ENCODE assay signal across 11 mouse cellular contexts in the genomic region with DNA sequence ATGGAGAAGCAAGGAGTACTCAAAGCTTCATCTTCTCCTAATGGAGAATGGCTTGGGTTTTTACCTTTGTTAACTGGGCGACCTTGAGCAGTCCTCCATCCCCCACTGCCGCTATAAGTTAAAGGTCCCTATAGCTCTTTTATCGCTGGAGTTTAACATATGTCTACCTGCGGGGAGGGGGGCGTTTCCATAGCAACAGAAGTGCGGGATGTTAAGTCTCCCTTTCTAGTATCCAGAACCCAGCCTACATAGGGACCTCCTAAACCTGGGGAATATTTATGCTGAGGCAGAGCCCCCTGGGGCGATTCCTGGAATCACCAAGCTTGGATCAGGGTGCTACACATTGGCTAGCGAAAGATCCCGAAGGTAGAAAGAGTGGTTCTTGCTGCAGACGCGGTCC.
A peak's percentile ranks its signal among the peaks of the same experiment; 100 is the strongest.
DNase-seq lines count a peak whose midpoint lies in the region; ATAC-seq lines count a peak whose summit lies in the region.
"Had no signal": no experiment of that assay in that cellular context is flagged by ENCODE, and none has a peak within 500 bp of the region (broad histone marks: within the 10 kb centered on the region; RNA-seq: fewer than 3 reads in every experiment).

No protein-coding gene starts in this region.

- 43% methylated on average over 11 of the region's 11 CpGs for WGBS in forebrain, embryonic 15.5 days
- 39% methylated on average over 11 of the region's 11 CpGs for WGBS in neural tube, embryonic 15.5 days
- 47% methylated on average over 11 of the region's 11 CpGs for WGBS in liver, embryonic 11.5 days

- peak overlapping the region; percentile 19 for H3K4me2 ChIP-seq in forebrain, embryonic 15.5 days (replicated peaks)
- H3K4me2 ChIP-seq in neural tube, embryonic 15.5 days, result peak overlapping the region; percentile 34
- H3K4me2 ChIP-seq in liver, embryonic 11.5 days, result no peak overlapping the region
- H3K4me2 ChIP-seq: heart, embryonic 13.5 days had no signal

- no peaks in the 10 kb centered on the region for H3K9me3 ChIP-seq in forebrain, embryonic 15.5 days
- H3K9me3 ChIP-seq in neural tube, embryonic 15.5 days (replicated peaks), result no peaks in the 10 kb centered on the region
- no peaks in the 10 kb centered on the region for H3K9me3 ChIP-seq in liver, embryonic 11.5 days (ENCODE audit: control insufficient read depth, low read length)
- H3K9me3 ChIP-seq: heart, embryonic 13.5 days had no signal

- peaks cover 27% of the 10 kb centered on the region for H3K4me1 ChIP-seq in forebrain, embryonic 15.5 days
- peaks cover 37% of the 10 kb centered on the region for H3K4me1 ChIP-seq in neural tube, embryonic 15.5 days
- no peaks in the 10 kb centered on the region for H3K4me1 ChIP-seq in liver, embryonic 11.5 days (replicated peaks; ENCODE audit: control insufficient read depth, insufficient read depth, low read length)
- H3K4me1 ChIP-seq: heart, embryonic 13.5 days had no signal

- DNase-seq in right cerebral cortex, postnatal 14 days, result peak; percentile 28
- DNase-seq in right cerebral cortex, postnatal 4 days, result no peak
- peak; percentile 5 for DNase-seq in induced T-regulatory cell, adult 2 months (ENCODE audit: low read depth)
- no peak for DNase-seq in liver, embryonic 11.5 days (ENCODE audit: low spot score)
- no peak for DNase-seq in ovary, postnatal 10 days (ENCODE audit: low spot score)

- peak; percentile 33; the same call in 1 of the 2 replicates for ATAC-seq in forebrain, embryonic 15.5 days (replicated peaks)
- peak; percentile 32 for ATAC-seq in neural tube, embryonic 15.5 days (ENCODE audit: low FRiP score)
- no peak for ATAC-seq in liver, embryonic 11.5 days (replicated peaks; ENCODE audit: low FRiP score)
- ATAC-seq in erythroblast, adult 5-6 weeks (replicated peaks; ENCODE audit: low FRiP score, poor library complexity, severe bottlenecking), result no peak

- no peak overlapping the region for H3K27ac ChIP-seq in forebrain, embryonic 15.5 days (replicated peaks)
- H3K27ac ChIP-seq in neural tube, embryonic 15.5 days (replicated peaks), result 0 out of 2 replicates have a peak overlapping the region, but pooled peaks have one; percentile 33
- no peak overlapping the region for H3K27ac ChIP-seq in liver, embryonic 11.5 days (ENCODE audit: low read depth, low read length)
- H3K27ac ChIP-seq: gastrocnemius, adult 2 months; heart, embryonic 13.5 days had no signal

- no peaks in the 10 kb centered on the region for H3K27me3 ChIP-seq in forebrain, embryonic 15.5 days
- H3K27me3 ChIP-seq in neural tube, embryonic 15.5 days (replicated peaks), result no peaks in the 10 kb centered on the region
- H3K27me3 ChIP-seq in liver, embryonic 11.5 days (replicated peaks; ENCODE audit: control insufficient read depth, insufficient read depth, low read length), result peaks cover 7% of the 10 kb centered on the region

- no peak overlapping the region for H3K9ac ChIP-seq in forebrain, embryonic 15.5 days (replicated peaks)
- H3K9ac ChIP-seq in neural tube, embryonic 15.5 days (replicated peaks), result no peak overlapping the region
- no peak overlapping the region for H3K9ac ChIP-seq in liver, embryonic 11.5 days (ENCODE audit: low read depth, low read length)
- H3K9ac ChIP-seq: liver, postnatal 0 days had no signal

- H3K36me3 ChIP-seq in forebrain, embryonic 15.5 days, result no peaks in the 10 kb centered on the region
- H3K36me3 ChIP-seq in neural tube, embryonic 15.5 days, result no peaks in the 10 kb centered on the region
- H3K36me3 ChIP-seq in liver, embryonic 11.5 days (ENCODE audit: control insufficient read depth, insufficient read depth, low read length), result no peaks in the 10 kb centered on the region
- H3K36me3 ChIP-seq: heart, embryonic 13.5 days had no signal

- H3K4me3 ChIP-seq in forebrain, embryonic 15.5 days, result no peak overlapping the region
- H3K4me3 ChIP-seq in neural tube, embryonic 15.5 days (replicated peaks), result no peak overlapping the region
- no peak overlapping the region for H3K4me3 ChIP-seq in liver, embryonic 11.5 days (ENCODE audit: low read depth, low read length)
- H3K4me3 ChIP-seq: gastrocnemius, adult 2 months; heart, embryonic 13.5 days had no signal

Comparison
In these comparisons a context has a peak if more than half of its experiments do, and no peak if none do; other contexts are left out.
1. DNase-seq: peak in right cerebral cortex, postnatal 14 days (single experiment) and induced T-regulatory cell, adult 2 months (single experiment); none in right cerebral cortex, postnatal 4 days (single experiment), liver, embryonic 11.5 days (single experiment) and ovary, postnatal 10 days (single experiment).
2. ATAC-seq: peak in forebrain, embryonic 15.5 days (single experiment) and neural tube, embryonic 15.5 days (single experiment); none in liver, embryonic 11.5 days (single experiment) and erythroblast, adult 5-6 weeks (single experiment).